Mouse (Mus musculus): ENCODE measurements around the gene Gm49361.
"Not testable (repeated sequence)": the region's sequence is repeated elsewhere in the genome, so short reads cannot be mapped to it uniquely, and the experiment has no call there.

Gene Gm49361

GRCm38 (mm10) chr14:57746001-57746771 lies at the start of gene Gm49361:
TSS of gene Gm49361 (minus strand) at chr14:57746103.
- DNase-seq (ENCODE audit: low read depth, low spot score): no peak

GRCm38 (mm10) chr14:57791171-57791570 lies 45.3 kb upstream of the Gm49361 start:
- no peak for DNase-seq (ENCODE audit: low read depth, low spot score)

GRCm38 (mm10) chr14:57789759-57790158 lies 43.9 kb upstream of the Gm49361 start:
- DNase-seq (ENCODE audit: low read depth, low spot score): no peak

DNA sequence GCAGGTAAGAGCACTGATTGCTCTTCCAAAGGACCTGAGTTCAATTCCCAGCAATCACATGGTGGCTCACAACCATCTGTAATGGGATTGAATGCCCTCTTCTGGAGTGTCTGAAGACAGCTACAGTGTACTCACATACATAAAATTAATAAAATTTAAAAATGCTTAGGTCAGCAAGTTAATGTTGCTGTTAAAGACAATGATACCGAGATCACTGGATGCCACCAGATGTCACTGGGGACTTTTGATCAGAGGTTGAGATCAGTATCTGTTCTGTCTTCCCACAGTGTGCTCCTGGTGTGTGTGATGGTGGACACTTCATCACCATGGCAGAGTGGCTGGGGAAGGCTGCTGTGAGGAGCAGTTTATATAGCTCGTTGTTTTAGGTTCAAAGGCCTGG lies 43.4 kb upstream of the Gm49361 start:
- DNase-seq (ENCODE audit: low read depth, low spot score): no peak

GRCm38 (mm10) chr14:57787406-57787805 lies 41.5 kb upstream of the Gm49361 start:
- no peak for DNase-seq (ENCODE audit: low read depth, low spot score)

DNA sequence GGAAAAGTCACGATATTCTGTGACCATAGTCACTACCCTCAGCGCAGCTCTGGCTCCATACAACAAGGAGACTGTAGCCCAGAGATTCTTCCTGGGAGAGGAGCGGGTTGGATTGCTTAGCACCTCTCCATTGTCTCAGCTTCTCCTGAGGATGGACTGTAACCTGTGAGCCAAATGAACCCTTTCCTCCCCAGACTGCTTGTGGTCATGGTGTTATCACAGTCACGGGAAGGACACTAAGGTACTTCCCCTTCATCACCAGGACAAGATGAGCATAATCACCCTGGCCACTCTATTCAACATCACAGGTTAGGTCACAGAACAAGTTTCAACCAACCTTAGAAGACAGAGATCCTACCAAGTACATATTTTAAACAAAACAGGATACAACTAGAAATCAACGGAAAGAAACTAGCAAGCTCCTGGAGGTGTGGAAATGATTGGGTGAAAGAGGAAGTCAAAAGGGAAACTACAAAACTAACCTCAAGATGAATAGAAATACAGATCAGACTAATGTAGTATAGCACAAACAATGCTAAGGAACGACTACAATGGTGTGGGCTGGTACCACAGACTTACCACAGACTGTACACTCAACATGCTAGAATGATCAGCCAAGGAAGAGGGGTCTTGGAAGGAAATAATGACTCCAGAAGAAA lies 26.4 kb upstream of the Gm49361 start:
- no peak for DNase-seq (ENCODE audit: low read depth, low spot score)

GRCm38 (mm10) chr14:57769102-57769501 lies 23.2 kb upstream of the Gm49361 start:
- DNase-seq (ENCODE audit: low read depth, low spot score): no peak

DNA sequence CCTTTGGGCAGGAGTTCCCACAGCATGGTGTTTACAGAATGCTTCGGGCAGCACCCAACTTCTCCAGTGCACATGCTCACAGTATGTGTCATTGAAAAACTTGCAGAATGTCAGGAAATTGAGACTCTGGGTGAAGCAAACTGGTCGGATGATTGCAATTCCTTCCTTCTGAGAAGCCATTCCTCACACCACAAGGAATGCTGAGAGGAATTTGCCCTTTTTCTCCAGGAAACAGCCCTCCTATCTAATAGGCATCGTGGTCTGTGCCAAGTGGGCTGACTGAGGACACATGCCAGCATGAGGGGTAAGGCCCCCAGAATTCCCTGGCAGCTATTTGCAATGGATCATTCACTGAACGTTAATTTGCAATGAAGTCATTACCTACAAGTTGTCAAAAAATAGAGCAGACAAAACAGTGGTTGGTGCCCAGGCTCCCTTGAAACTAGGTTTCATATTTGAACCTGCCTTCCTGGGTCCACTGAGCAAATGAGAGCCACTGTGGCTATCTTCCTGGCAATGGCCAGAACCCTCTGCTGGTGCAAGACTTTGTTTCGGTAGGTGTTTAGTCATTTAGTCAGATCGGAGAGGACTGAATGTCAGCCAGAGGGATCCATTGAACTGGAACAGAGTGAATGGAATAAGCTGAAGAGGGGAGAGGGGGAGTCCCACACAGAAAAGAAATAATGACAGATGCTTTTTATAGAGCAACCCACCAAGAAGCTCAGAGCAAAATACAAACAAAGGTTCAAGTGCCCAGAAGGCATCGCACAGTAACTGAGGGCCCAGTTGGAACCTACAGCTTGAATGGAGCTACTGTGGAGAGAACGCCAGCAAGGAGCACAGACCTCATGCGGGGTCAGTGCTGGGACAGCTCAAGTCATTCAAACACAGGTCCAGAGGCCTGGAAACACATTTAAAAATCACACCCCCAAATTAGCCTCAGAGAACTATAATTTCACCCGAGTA lies 14.8 kb upstream of the Gm49361 start:
- no peak for DNase-seq (ENCODE audit: low read depth, low spot score)

DNA sequence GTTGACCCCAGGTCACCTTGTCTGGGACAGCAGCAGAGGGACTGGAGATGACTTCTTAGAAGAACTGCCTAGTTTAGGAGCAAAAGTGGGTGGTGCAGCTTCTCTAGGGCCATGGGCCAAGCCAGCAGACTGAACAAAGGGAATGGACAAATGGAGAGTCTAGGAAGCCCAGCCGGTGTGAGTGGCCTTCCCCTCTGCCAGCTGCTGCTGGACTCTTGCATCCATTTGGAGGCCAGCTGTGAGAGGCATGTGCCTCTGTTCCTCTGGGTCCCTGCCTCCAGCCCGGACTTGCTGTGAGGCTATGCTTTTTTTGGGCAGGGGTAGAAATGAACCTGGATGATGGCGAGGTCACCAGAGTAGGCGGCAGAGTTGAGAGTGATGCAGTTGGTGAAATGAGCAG lies 12.3 kb upstream of the Gm49361 start, which contains the start of gene Lats2:
Lats2 (minus strand) TSS at position 152 of the 400 bp plus-strand sequence.
- DNase-seq (ENCODE audit: low read depth, low spot score): no peak

DNA sequence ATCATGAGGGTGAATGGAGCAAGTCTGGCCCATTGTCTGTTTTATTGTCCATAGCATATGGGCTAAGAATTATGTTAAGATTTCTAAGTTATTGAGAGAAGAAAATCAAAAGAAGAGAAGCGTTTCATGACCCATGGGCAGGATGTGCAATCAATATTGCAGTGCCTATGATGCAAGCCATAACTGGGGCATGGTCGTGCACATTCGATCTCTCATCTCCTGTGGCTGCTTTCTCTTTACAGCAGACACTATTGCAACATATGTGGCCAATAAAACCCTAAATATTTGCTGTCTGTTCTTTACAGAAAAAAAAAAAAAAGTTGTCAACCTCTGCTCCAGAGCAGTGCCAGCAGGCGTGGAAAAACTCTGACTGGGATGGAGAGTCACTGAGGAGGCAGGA lies 10.2 kb upstream of the Gm49361 start:
- DNase-seq (ENCODE audit: low read depth, low spot score): no peak

DNA sequence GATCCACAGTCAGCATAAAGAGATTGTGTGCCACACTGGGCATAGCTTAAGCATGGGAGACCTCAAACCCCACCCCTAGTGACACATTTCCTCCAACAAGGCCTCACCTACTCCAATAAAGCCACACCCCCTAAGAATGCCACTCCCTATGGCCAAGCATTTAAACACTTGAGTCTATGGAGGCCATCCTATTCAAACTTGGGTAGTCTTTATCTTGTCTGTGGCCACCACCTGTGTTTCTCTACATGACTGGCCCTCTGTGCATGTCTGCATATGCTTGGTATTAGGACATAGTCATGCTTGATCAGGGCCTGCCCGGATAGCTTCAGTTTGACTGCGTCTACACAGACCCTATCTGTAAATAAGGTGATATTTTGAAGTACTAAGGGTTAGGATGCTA lies 9.8 kb upstream of the Gm49361 start:
- DNase-seq (ENCODE audit: low read depth, low spot score): no peak

DNA sequence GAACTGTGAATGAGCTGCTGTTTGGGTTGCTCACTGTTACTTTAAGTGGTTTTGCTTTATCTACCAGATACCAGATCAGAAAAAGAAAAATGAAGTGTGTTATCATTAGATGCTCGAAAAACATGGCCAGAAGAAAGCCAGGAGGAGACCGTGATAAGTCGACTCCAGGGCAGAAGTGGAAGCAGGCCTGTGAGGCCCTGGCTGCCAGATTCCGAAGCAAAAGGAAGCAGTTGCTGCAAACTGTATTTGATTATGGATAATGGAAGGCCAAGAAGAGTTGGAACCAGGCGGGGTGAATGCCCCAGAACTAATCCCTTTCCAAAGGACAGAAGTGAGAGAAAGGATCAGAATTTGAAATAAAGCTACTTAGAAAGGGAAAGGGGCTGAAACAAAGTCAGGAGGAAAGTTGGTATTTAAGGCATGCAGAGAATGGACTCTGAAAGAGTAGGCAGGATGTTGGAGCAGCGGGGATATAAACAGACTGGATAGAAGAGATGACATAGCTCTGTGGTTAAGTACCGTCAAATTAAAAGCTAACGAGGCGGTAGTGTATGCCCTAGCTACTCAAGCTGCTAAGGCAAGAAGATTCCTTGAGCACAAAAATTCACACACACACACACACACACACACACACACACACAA lies 7.6 kb upstream of the Gm49361 start:
- no peak for DNase-seq (ENCODE audit: low read depth, low spot score)

DNA sequence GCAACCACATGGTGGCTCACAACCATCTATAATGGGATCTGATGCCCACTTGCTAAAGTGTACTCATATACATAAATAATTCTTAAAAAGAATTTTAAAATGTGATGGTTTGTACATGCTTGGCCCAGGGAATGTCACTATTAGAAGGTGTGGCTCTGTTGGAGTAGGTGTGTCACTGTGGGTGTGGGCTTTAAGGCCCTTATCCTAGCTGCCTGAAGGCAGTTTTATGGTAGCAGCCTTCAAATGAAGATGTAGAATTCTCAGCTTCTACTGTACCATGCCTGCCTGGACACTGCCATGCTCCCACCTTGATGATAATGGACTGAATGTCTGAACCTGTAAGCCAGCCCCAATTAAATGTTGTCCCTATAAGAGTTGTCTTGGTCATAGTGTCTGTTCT lies 5.1 kb upstream of the Gm49361 start:
- not testable (repeated sequence) for DNase-seq (ENCODE audit: low read depth, low spot score)

DNA sequence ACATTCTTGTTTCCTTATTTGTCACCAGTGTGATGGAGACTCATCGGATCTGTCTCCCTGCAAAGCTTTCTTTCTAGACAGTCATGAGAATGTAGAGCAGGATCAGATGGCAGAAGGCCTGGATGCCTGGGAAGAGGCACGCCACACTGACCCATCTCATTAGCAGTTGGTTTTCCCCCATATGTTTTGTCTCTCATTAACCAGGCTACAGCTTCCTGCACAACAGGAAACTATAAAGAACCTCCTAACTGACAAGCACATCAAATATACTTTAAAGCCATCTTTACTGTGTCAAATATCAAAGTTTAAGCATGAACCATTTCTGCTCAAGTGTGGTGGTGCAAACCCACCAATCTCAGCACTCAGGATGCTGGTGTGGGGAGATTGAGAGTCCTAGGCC lies 3.6 kb upstream of the Gm49361 start:
- no peak for DNase-seq (ENCODE audit: low read depth, low spot score)

- no peak for DNase-seq (ENCODE audit: low read depth, low spot score)
Observed at GRCm38 (mm10) chr14:57745291-57745969, 473 bp downstream of the Gm49361 start.

GRCm38 (mm10) chr14:57744547-57744946 lies 1.4 kb downstream of the Gm49361 start:
- no peak for DNase-seq (ENCODE audit: low read depth, low spot score)

GRCm38 (mm10) chr14:57740651-57741050 lies 5.3 kb downstream of the Gm49361 start:
- DNase-seq (ENCODE audit: low read depth, low spot score): no peak

DNA sequence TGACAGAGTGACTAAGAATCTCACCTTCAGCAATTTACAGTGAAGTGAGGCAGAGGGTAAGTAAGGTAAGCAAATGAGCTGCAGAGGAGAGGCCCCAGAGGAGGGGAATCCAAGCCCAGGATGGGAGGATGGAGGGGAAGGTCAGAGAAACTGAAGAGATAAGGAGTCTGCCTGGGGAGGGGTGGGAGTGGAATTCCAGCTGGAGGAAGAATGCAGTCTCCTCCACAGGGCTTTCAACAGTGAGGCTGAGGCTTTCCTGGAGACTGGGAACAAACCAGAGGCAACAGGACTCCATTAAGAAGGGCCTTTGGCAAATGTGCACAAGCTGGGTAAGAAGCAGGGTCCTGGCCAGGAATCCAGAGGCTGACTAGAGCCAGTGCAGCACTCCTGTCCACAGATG lies 8.8 kb downstream of the Gm49361 start:
- no peak for DNase-seq (ENCODE audit: low read depth, low spot score)

DNA sequence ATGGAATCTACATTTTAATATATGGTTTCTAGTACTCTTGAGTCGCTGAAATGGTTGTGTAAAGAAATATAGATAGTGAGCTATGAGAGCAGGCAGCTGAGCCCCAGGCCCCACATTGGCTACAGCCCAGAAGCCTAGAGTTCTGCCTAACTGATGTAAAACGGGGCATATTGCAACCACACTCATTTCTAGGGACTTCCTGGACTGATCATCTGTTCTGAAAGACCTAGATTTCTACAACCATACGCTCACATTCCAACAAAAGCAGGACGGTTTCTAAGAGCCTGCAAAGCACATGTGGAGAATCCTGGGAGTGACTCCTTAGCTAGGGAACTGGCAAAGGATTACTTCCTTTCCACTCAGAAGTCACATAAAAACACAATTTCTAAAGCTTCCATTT lies 9.8 kb downstream of the Gm49361 start:
- no peak for DNase-seq (ENCODE audit: low read depth, low spot score)

GRCm38 (mm10) chr14:57732668-57733293 lies 13.1 kb downstream of the Gm49361 start:
- DNase-seq (ENCODE audit: low read depth, low spot score): no peak

Data from brain, embryonic 18.5 days (tissue).